Mouse (Mus musculus) neural tube, embryonic 14.5 days (tissue): Measurements from ENCODE around the gene Rnf180. TPM values are rescaled to one million over a fixed set of nuclear protein-coding genes. Genes with fewer than 3 reads are reported as not detected.

ENCODE experiments used
- polyA plus RNA-seq: library from polyadenylated mRNA; unstranded; fragments of >200 nt; fragmentation: Nextera tagmentation; extraction: Ambion mirVana; gene quantifications from 2 replicates; pipeline ENCODE4 v1.2.1, GENCODE M21; 2014

The Rnf180 gene
- polyA plus RNA-seq, 1 experiment from 2014 or later: 36.9 TPM

Other genes with a start within 250 kb of the Rnf180 start
- 10.6 and 14.9 TPM in 2 replicates for gene Rgs7bp, start 239.9 kb downstream of the Rnf180 start, polyA plus RNA-seq
- gene 4933425L06Rik, start 212.7 kb downstream of the Rnf180 start, polyA plus RNA-seq: not detected in 2 replicates
- 3.9 and 4.8 TPM in 2 replicates for gene Htr1a, start 148.8 kb upstream of the Rnf180 start, polyA plus RNA-seq